Mouse (Mus musculus) activated CD4-positive, CD25-positive, alpha-beta regulatory T cell, adult 4 months (primary cell): ENCODE data around the gene Kap. TPM values are rescaled to one million over a fixed set of nuclear protein-coding genes. Genes with fewer than 3 reads are reported as not detected.
"Not testable (repeated sequence)": the region's sequence is repeated elsewhere in the genome, so short reads cannot be mapped to it uniquely, and the experiment has no call there.

Experiments used
- ATAC-seq: one replicate; pipeline ENCODE4 v1.8.0; 2017
- polyA plus RNA-seq, 2 experiments: library from polyadenylated mRNA; unstranded; fragments of 100-300 nt; shearing (Covaris generic); gene quantifications; one replicate each; pipeline ENCODE4 v1.2.1; 2017

Gene Kap
- polyA plus RNA-seq, result not detected

- ATAC-seq, result no peak
These were observed at the start of gene Kap for GRCm38 (mm10) chr6:133853526-133853925. Gene Kap (minus strand): TSS chr6:133853762.

- ATAC-seq, result no peak
These were observed 32.4 kb upstream of the Kap start for GRCm38 (mm10) chr6:133885871-133886415.

- no peak for ATAC-seq
These were observed 30.0 kb upstream of the Kap start for GRCm38 (mm10) chr6:133883446-133883985.

- ATAC-seq, result no peak
These were observed 22.4 kb upstream of the Kap start for GRCm38 (mm10) chr6:133875906-133876462.

GRCm38 (mm10) chr6:133872667-133873066 lies 19.1 kb upstream of the Kap start:
- no peak for ATAC-seq

GRCm38 (mm10) chr6:133871131-133871530 lies 17.6 kb upstream of the Kap start:
- no peak for ATAC-seq

GRCm38 (mm10) chr6:133868381-133868780 lies 14.8 kb upstream of the Kap start:
- no peak for ATAC-seq

GRCm38 (mm10) chr6:133855871-133856270 lies 2.3 kb upstream of the Kap start:
- ATAC-seq, result no peak

- ATAC-seq, result no peak
These were observed 4.2 kb downstream of the Kap start for GRCm38 (mm10) chr6:133849359-133849758.

GRCm38 (mm10) chr6:133848861-133849260 lies 4.7 kb downstream of the Kap start:
- not testable (repeated sequence) for ATAC-seq

GRCm38 (mm10) chr6:133838296-133838995 lies 15.1 kb downstream of the Kap start:
- not testable (repeated sequence) for ATAC-seq

GRCm38 (mm10) chr6:133812342-133812741 lies 41.2 kb downstream of the Kap start:
- ATAC-seq, result no peak

Other genes starting within 250 kb of the Kap start
- gene Etv6, start 181.9 kb upstream of the Kap start, polyA plus RNA-seq, result 1 to 10 TPM; 9.0 to 10.0 TPM